ENCODE assay signal across 7 mouse cellular contexts in the genomic region with DNA sequence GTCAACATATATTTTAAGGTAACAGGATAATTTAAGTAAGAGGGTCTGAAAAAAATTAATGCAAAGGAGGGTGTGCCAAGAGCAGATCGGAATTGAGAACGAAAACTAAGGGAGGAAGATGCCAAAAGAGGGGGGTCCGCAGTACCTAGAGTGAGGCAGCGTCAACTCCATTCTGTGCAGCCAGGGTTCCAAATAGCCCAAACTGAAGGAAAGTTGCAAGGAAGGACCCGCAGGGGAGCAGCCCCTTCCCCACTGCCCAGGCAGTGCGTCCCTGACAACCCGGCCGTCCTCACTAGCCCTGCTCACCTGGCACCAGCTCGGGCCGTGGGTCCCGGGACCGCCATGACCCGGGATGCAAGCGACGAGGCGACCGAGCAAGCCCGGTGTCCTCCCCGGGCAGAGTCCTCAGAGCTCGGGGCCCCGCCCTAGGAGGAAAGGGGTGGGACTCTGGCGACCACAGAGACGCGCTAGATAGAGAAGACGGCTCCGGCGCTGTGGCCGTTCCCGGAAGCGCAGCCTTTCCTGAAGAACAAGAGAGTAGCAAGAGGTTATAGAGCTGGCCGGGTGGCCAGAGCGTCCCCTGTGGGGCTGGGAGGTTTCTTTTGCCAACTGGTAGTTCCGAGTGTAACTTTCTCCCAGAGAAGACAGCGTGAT. TPM values are rescaled to one million over a fixed set of nuclear protein-coding genes. Genes with fewer than 3 reads are reported as not detected.
DNase-seq lines count a peak whose midpoint lies in the region; ATAC-seq lines count a peak whose summit lies in the region.

Abcd4 (minus strand) TSS at position 437 of the 654 bp plus-strand sequence.

- under 1% methylated on average over 34 of the region's 34 CpGs for WGBS in intestine, embryonic 16.5 days
- under 1% methylated on average over 34 of the region's 34 CpGs for WGBS in midbrain, embryonic 11.5 days

- H3K9ac ChIP-seq in intestine, embryonic 16.5 days (ENCODE audit: low read depth, low read length): peak within 1 kb of the TSS; percentile 95
- peak within 1 kb of the TSS; percentile 78 for H3K9ac ChIP-seq in midbrain, embryonic 11.5 days (ENCODE audit: low read length)

- H3K27ac ChIP-seq in intestine, embryonic 16.5 days (ENCODE audit: low read length): peak within 1 kb of the TSS; percentile 45
- H3K27ac ChIP-seq in midbrain, embryonic 11.5 days (ENCODE audit: low read depth, low read length): no peak within 1 kb of the TSS

- peak within 1 kb of the TSS; percentile 70 for H3K4me2 ChIP-seq in intestine, embryonic 16.5 days (ENCODE audit: low read depth, low read length)
- peak within 1 kb of the TSS; percentile 49 for H3K4me2 ChIP-seq in midbrain, embryonic 11.5 days

- H3K27me3 ChIP-seq in intestine, embryonic 16.5 days (replicated peaks; ENCODE audit: control insufficient read depth, insufficient read depth, low read length): no peaks in the 10 kb centered on the region
- H3K27me3 ChIP-seq in midbrain, embryonic 11.5 days (ENCODE audit: control insufficient read depth, insufficient read depth, low read length): no peaks in the 10 kb centered on the region

- H3K9me3 ChIP-seq in intestine, embryonic 16.5 days (ENCODE audit: control insufficient read depth, low read length): no peaks in the 10 kb centered on the region
- H3K9me3 ChIP-seq in midbrain, embryonic 11.5 days (ENCODE audit: control insufficient read depth, low read length): no peaks in the 10 kb centered on the region

- H3K36me3 ChIP-seq in intestine, embryonic 16.5 days (ENCODE audit: control insufficient read depth, insufficient read depth, low read length): no peaks in the 10 kb centered on the region
- H3K36me3 ChIP-seq in midbrain, embryonic 11.5 days (ENCODE audit: control insufficient read depth, insufficient read depth, low read length): no peaks in the 10 kb centered on the region

- H3K4me3 ChIP-seq in intestine, embryonic 16.5 days (ENCODE audit: low read length): peak within 1 kb of the TSS; percentile 83
- H3K4me3 ChIP-seq in midbrain, embryonic 11.5 days (ENCODE audit: low read depth, low read length): peak within 1 kb of the TSS; percentile 62

- peaks cover 15% of the 10 kb centered on the region for H3K4me1 ChIP-seq in intestine, embryonic 16.5 days (ENCODE audit: control insufficient read depth, insufficient read depth, low read length)
- no peaks in the 10 kb centered on the region; the same call in 1 of the 2 replicates for H3K4me1 ChIP-seq in midbrain, embryonic 11.5 days (ENCODE audit: control insufficient read depth, insufficient read depth, low read length)

- ATAC-seq in intestine, embryonic 16.5 days: peak; percentile 97
- ATAC-seq in midbrain, embryonic 11.5 days (ENCODE audit: low FRiP score): peak; percentile 98

- DNase-seq in adrenal gland, adult 8-10 months: peak; percentile 94
- peak; percentile 93 for DNase-seq in embryo, embryonic 9.5 days (ENCODE audit: extremely low spot score)
- peak; percentile 81 to 93 for DNase-seq in gastrocnemius, postnatal 4 days (ENCODE audit: low spot score in 2 of 2)
- DNase-seq in left cerebral cortex, postnatal 36 days (ENCODE audit: low spot score in 2 of 2): peak; percentile 88 to 89
- DNase-seq in midbrain, embryonic 11.5 days (ENCODE audit: low spot score, missing footprints): peak; percentile 97
- DNase-seq in skeletal muscle tissue, adult 2 months (ENCODE audit: low read depth, low spot score): peak; percentile 92

- intact Hi-C loops in left cerebral cortex, postnatal 36 days (cut with DNase I): no loop called here

RNA-seq across cellular contexts. Expression of gene Abcd4, which starts in this region (rescaled TPM):
- 10 to 100 TPM; 10.9 to 16.3 (median 13.8) TPM for total RNA-seq in adrenal gland, adult 8-10 months (2022)
- 1 to 10 TPM; 7.5 to 8.4 TPM for total RNA-seq in gastrocnemius, postnatal 4 days (2021)
- polyA plus RNA-seq in intestine, embryonic 16.5 days (2015; fragmentation: Nextera tagmentation; extraction: Ambion mirVana): 27.8 and 28.2 TPM in 2 replicates
- total RNA-seq in left cerebral cortex, postnatal 36 days (2021): 10 to 100 TPM; 10.5 to 13.1 TPM
- 6.4 and 7.6 TPM in 2 replicates for polyA plus RNA-seq in midbrain, embryonic 11.5 days (2014; fragmentation: Nextera tagmentation; extraction: Ambion mirVana)
